Mouse (Mus musculus) small intestine, adult 2 months (tissue): ENCODE data around the gene Slc22a3.

Source experiments
- CTCF ChIP-seq: fragments of 200-500 bp; IDR thresholded peaks from 2 replicates; pipeline ENCODE4 v1.5.1; 2012; ENCODE audit warnings: low read depth, mild to moderate bottlenecking, control low read depth, inconsistent platforms, low read length, moderate library complexity, mixed read lengths; ENCODE audit not compliant: insufficient replicate concordance, insufficient read length; ENCODE audit errors: extremely low read depth
- POLR2A ChIP-seq: fragments of 200-500 bp; IDR thresholded peaks from 2 replicates; pipeline ENCODE4 v1.6.1; 2012; ENCODE audit warnings: low read depth, mild to moderate bottlenecking, control low read depth, inconsistent platforms, low read length, moderate library complexity

- TF ChIP-seq CTCF (no peak), POLR2A (no peak)
Measured at GRCm38 (mm10) chr17:12519089-12519488, 11.6 kb upstream of the Slc22a3 start.
